Mouse (Mus musculus): ENCODE data around the gene Tbcb.

- no peak for TF ChIP-seq CTCF (IDR thresholded peaks at IDR 0.05; ENCODE audit: low read depth)
- no peak for TF ChIP-seq EP300 (IDR thresholded peaks at IDR 0.05; ENCODE audit: low read depth)
These were observed 37.8 kb downstream of the Tbcb start for GRCm38 (mm10) chr7:30194101-30194831.
